Mouse (Mus musculus) neural tube, embryonic 11.5 days (tissue): ENCODE data around the gene Aktip. TPM values are rescaled to one million over a fixed set of nuclear protein-coding genes. Genes with fewer than 3 reads are reported as not detected.

Source experiments
- ATAC-seq: fragments of 200-750 bp; cut with Nextera tagmentation; 2 replicates; pipeline ENCODE4 v1.8.0; 2017; ENCODE audit warnings: moderate number of reproducible peaks, mild to moderate bottlenecking, moderate TSS enrichment, moderate library complexity; ENCODE audit not compliant: insufficient read depth, low FRiP score, low TSS enrichment
- DNase-seq: peaks from one replicate; pipeline ENCODE4 v3.0.0-alpha.2; 2015; ENCODE audit warnings: low spot score
- H3K27ac ChIP-seq: fragments of 300-500 bp; sonication (generic); 2 replicates; pipeline ENCODE4 v1.5.1; 2014; ENCODE audit warnings: low read depth, mild to moderate bottlenecking, low read length
- H3K27me3 ChIP-seq: fragments of 300-500 bp; sonication (generic); 2 replicates; pipeline ENCODE4 v1.6.1; 2014; ENCODE audit warnings: mild to moderate bottlenecking, low read length, mixed read lengths; ENCODE audit not compliant: control insufficient read depth, insufficient read depth
- H3K36me3 ChIP-seq: fragments of 300-500 bp; sonication (generic); 2 replicates; pipeline ENCODE4 v1.6.1; 2014; ENCODE audit warnings: mild to moderate bottlenecking, low read length, moderate library complexity, mixed read lengths; ENCODE audit not compliant: control insufficient read depth, insufficient read depth
- H3K4me1 ChIP-seq: fragments of 300-500 bp; sonication (generic); 2 replicates; pipeline ENCODE4 v1.6.1; 2014; ENCODE audit warnings: low read length, mixed read lengths; ENCODE audit not compliant: control insufficient read depth, insufficient read depth
- H3K4me2 ChIP-seq: fragments of 300-500 bp; sonication (generic); 2 replicates; pipeline ENCODE4 v1.6.1; 2014; ENCODE audit warnings: low read depth, mild to moderate bottlenecking, moderate library complexity
- H3K4me3 ChIP-seq: fragments of 300-500 bp; sonication (generic); 2 replicates; pipeline ENCODE4 v1.5.1; 2014; ENCODE audit warnings: low read depth, low read length
- H3K9ac ChIP-seq: fragments of 300-500 bp; sonication (generic); 2 replicates; pipeline ENCODE4 v1.6.1; 2014; ENCODE audit warnings: mild to moderate bottlenecking, low read length
- H3K9me3 ChIP-seq: fragments of 300-500 bp; sonication (generic); 2 replicates; pipeline ENCODE4 v1.6.1; 2016; ENCODE audit warnings: low read length; ENCODE audit not compliant: control insufficient read depth
- WGBS: fragments of 180-500 bp; shearing (Covaris S2); extraction: QIAGEN DNeasy Blood & Tissue Kit; methylation state at CpG from one replicate; pipeline ENCODE4 v1.1.7; 2014; 5-methylcytosine and 5-hydroxymethylcytosine counted together
- polyA plus RNA-seq: library from polyadenylated mRNA; unstranded; fragments of >200 nt; fragmentation: Nextera tagmentation; extraction: Ambion mirVana; gene quantifications from 2 replicates; pipeline ENCODE4 v1.2.1, GENCODE M21; 2014

Gene Aktip
- polyA plus RNA-seq, 1 experiment from 2014 or later = 82.0 TPM

- H3K4me1 ChIP-seq = no peaks in the 10 kb centered on the region
- no peak overlapping the region for H3K27ac ChIP-seq
- no peaks in the 10 kb centered on the region for H3K9me3 ChIP-seq
- no peak overlapping the region for H3K9ac ChIP-seq
- no peaks in the 10 kb centered on the region for H3K36me3 ChIP-seq
- ATAC-seq (no peak), DNase-seq (no peak)
- 98% methylated on average over 2 of the region's 2 CpGs for WGBS
- no peak overlapping the region for H3K4me2 ChIP-seq
- H3K4me3 ChIP-seq = no peak overlapping the region
- H3K27me3 ChIP-seq = no peaks in the 10 kb centered on the region
Measured at GRCm38 (mm10) chr8:91221841-91222240, 22.1 kb upstream of the Aktip start.

- no peak overlapping the region for H3K9ac ChIP-seq
- no peaks in the 10 kb centered on the region for H3K9me3 ChIP-seq
- ATAC-seq = no peak
- H3K27ac ChIP-seq = no peak overlapping the region
- H3K4me2 ChIP-seq = no peak overlapping the region
- no peaks in the 10 kb centered on the region for H3K27me3 ChIP-seq
- no peak overlapping the region for H3K4me3 ChIP-seq
- DNase-seq = no peak
- no peaks in the 10 kb centered on the region for H3K36me3 ChIP-seq
- WGBS = 93% methylated on average over 4 of the region's 4 CpGs
- no peaks in the 10 kb centered on the region for H3K4me1 ChIP-seq
Measured at GRCm38 (mm10) chr8:91218271-91218670, 18.5 kb upstream of the Aktip start.

GRCm38 (mm10) chr8:91217062-91217905, 17.5 kb upstream of the Aktip start:
- Histone ChIP-seq H3K4me2 (no peak overlapping the region), H3K4me1 (no peaks in the 10 kb centered on the region), H3K4me3 (no peak overlapping the region), H3K36me3 (no peaks in the 10 kb centered on the region), H3K9me3 (no peaks in the 10 kb centered on the region), H3K9ac (no peak overlapping the region), H3K27ac (no peak overlapping the region), H3K27me3 (no peaks in the 10 kb centered on the region)
- WGBS = 91% methylated on average over 5 of the region's 5 CpGs
- no peak for DNase-seq
- no peak for ATAC-seq

GRCm38 (mm10) chr8:91214287-91214686, 14.5 kb upstream of the Aktip start:
- Histone ChIP-seq H3K27ac (no peak overlapping the region), H3K4me2 (no peak overlapping the region), H3K4me1 (no peaks in the 10 kb centered on the region), H3K4me3 (no peak overlapping the region), H3K27me3 (no peaks in the 10 kb centered on the region), H3K9ac (no peak overlapping the region), H3K36me3 (no peaks in the 10 kb centered on the region), H3K9me3 (no peaks in the 10 kb centered on the region)
- DNase-seq (no peak), ATAC-seq (no peak)
- WGBS = 63% methylated on average over 3 of the region's 3 CpGs

GRCm38 (mm10) chr8:91212948-91213347, 13.2 kb upstream of the Aktip start:
- no peaks in the 10 kb centered on the region for H3K9me3 ChIP-seq
- DNase-seq (no peak), ATAC-seq (no peak)
- H3K4me3 ChIP-seq = no peak overlapping the region
- no peaks in the 10 kb centered on the region for H3K27me3 ChIP-seq
- H3K4me2 ChIP-seq = no peak overlapping the region
- no peak overlapping the region for H3K9ac ChIP-seq
- no peaks in the 10 kb centered on the region for H3K36me3 ChIP-seq
- H3K4me1 ChIP-seq = no peaks in the 10 kb centered on the region
- 98% methylated on average over 2 of the region's 2 CpGs for WGBS
- H3K27ac ChIP-seq = no peak overlapping the region

- H3K36me3 ChIP-seq = no peaks in the 10 kb centered on the region
- no peak overlapping the region for H3K4me2 ChIP-seq
- no peak overlapping the region for H3K4me3 ChIP-seq
- DNase-seq (no peak), ATAC-seq (no peak)
- no peaks in the 10 kb centered on the region for H3K27me3 ChIP-seq
- H3K9ac ChIP-seq = no peak overlapping the region
- no peaks in the 10 kb centered on the region for H3K9me3 ChIP-seq
- no peak overlapping the region for H3K27ac ChIP-seq
- H3K4me1 ChIP-seq = no peaks in the 10 kb centered on the region
- WGBS = 88% methylated on average over 3 of the region's 3 CpGs
Measured at GRCm38 (mm10) chr8:91209658-91210057, 9.9 kb upstream of the Aktip start.

GRCm38 (mm10) chr8:91207676-91208075, 7.9 kb upstream of the Aktip start:
- DNase-seq (no peak), ATAC-seq (no peak)
- no peaks in the 10 kb centered on the region for H3K4me1 ChIP-seq
- WGBS = 73% methylated on average over 2 of the region's 2 CpGs
- no peaks in the 10 kb centered on the region for H3K9me3 ChIP-seq
- H3K4me2 ChIP-seq = no peak overlapping the region
- no peaks in the 10 kb centered on the region for H3K36me3 ChIP-seq
- no peak overlapping the region for H3K4me3 ChIP-seq
- H3K9ac ChIP-seq = no peak overlapping the region
- no peak overlapping the region for H3K27ac ChIP-seq
- H3K27me3 ChIP-seq = no peaks in the 10 kb centered on the region

GRCm38 (mm10) chr8:91205897-91206296, 6.1 kb upstream of the Aktip start:
- Histone ChIP-seq H3K36me3 (no peaks in the 10 kb centered on the region), H3K27ac (no peak overlapping the region), H3K9ac (no peak overlapping the region), H3K4me3 (no peak overlapping the region), H3K4me1 (no peaks in the 10 kb centered on the region), H3K9me3 (no peaks in the 10 kb centered on the region), H3K27me3 (no peaks in the 10 kb centered on the region), H3K4me2 (no peak overlapping the region)
- DNase-seq = no peak
- no peak for ATAC-seq
- 86% methylated on average over 6 of the region's 6 CpGs for WGBS

GRCm38 (mm10) chr8:91201184-91201583, 1.4 kb upstream of the Aktip start:
- Histone ChIP-seq H3K27me3 (no peaks in the 10 kb centered on the region), H3K36me3 (no peaks in the 10 kb centered on the region), H3K4me3 (no peak overlapping the region), H3K27ac (no peak overlapping the region), H3K9ac (no peak overlapping the region), H3K9me3 (no peaks in the 10 kb centered on the region), H3K4me2 (no peak overlapping the region), H3K4me1 (no peaks in the 10 kb centered on the region)
- 75% methylated on average over 2 of the region's 2 CpGs for WGBS
- ATAC-seq = no peak
- DNase-seq = no peak
